Mouse (Mus musculus): ENCODE data around the gene Itga2.

- peak; percentile 66 for TF ChIP-seq CTCF (IDR thresholded peaks at IDR 0.05; ENCODE audit: borderline replicate concordance, insufficient read depth, low read length)
- TF ChIP-seq POLR2A (IDR thresholded peaks at IDR 0.05; ENCODE audit: low read depth, low read length) = no peak
These were observed at the start of gene Itga2 for GRCm38 (mm10) chr13:114931775-114932294.
